17 mouse cellular contexts compared by ENCODE assay signal in the genomic region with DNA sequence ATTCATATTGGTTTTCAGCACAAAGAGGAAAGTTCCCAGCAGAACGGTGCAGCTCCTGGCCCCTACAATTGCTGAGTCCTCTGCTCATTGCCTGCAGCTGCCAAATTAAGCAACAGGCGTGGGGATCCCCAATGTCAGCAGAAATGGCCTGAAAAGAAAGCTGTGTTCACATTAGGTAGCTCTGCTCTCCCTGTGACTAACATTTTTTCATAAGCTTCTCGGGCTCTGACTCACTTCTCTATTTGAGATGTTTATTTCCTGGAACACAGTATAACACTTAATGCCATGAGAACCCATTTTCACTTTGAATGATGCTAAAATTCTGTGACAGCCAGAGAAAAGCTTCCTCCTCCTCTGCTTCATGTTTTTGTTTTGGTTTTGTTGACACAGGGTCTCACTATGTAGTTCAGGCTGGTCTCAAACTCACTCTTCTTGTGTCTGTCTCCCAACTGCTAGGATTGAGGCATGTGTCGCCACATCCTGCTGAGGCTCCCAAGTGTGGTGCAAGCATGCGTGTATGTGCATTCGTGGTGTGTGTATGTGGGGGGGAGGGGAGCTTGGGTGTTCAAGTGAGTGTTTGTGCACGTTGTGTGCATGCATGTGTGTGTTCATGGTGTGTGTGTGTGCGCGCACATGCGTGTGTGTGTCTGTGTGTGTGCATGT. TPM values are rescaled to one million over a fixed set of nuclear protein-coding genes. Genes with fewer than 3 reads are reported as not detected.
DNase-seq lines count a peak whose midpoint lies in the region; ATAC-seq and TF ChIP-seq lines count a peak whose summit lies in the region.
"Had no signal": no experiment of that assay in that cellular context is flagged by ENCODE, and none has a peak within 500 bp of the region (broad histone marks: within the 10 kb centered on the region; RNA-seq: fewer than 3 reads in every experiment).

No protein-coding gene starts in this region.

- peak overlapping the region; percentile 67 for H3K27ac ChIP-seq in liver, postnatal 0 days (ENCODE audit: low read depth)
- no peak overlapping the region for H3K27ac ChIP-seq in liver, embryonic 12.5 days
- peak overlapping the region; percentile 76 for H3K27ac ChIP-seq in bone marrow, adult 2 months (ENCODE audit: control insufficient read depth, insufficient read depth, low read depth, low read length, poor library complexity)
- no peak overlapping the region for H3K27ac ChIP-seq in forebrain, embryonic 14.5 days (ENCODE audit: low read depth, low read length)
- H3K27ac ChIP-seq: forebrain, embryonic 12.5 days; hindbrain, embryonic 15.5 days; neural tube, embryonic 12.5 days had no signal

- H3K9me3 ChIP-seq in liver, postnatal 0 days (ENCODE audit: low read length), result no peaks in the 10 kb centered on the region
- no peaks in the 10 kb centered on the region for H3K9me3 ChIP-seq in liver, embryonic 12.5 days (replicated peaks)
- no peaks in the 10 kb centered on the region for H3K9me3 ChIP-seq in forebrain, embryonic 14.5 days (replicated peaks; ENCODE audit: control insufficient read depth, low read length)
- H3K9me3 ChIP-seq: forebrain, embryonic 12.5 days; hindbrain, embryonic 15.5 days; neural tube, embryonic 12.5 days had no signal

- no peak for TF ChIP-seq POLR2A in bone marrow, adult 2 months (IDR thresholded peaks at IDR 0.05; ENCODE audit: borderline replicate concordance, control insufficient read depth, low read depth, low read length)

- no peak for ATAC-seq in liver, postnatal 0 days
- ATAC-seq in liver, embryonic 12.5 days, result no peak
- peak; percentile 71 for ATAC-seq in CD4-positive, CD25-positive, alpha-beta regulatory T cell, adult 4 months
- no peak for ATAC-seq in forebrain, embryonic 14.5 days

- H3K4me2 ChIP-seq in liver, postnatal 0 days (ENCODE audit: low read depth, low read length), result no peak overlapping the region
- H3K4me2 ChIP-seq in liver, embryonic 12.5 days, result no peak overlapping the region
- H3K4me2 ChIP-seq in forebrain, embryonic 14.5 days (ENCODE audit: low read length), result no peak overlapping the region
- H3K4me2 ChIP-seq: forebrain, embryonic 12.5 days; hindbrain, embryonic 15.5 days; neural tube, embryonic 12.5 days had no signal

- no peaks in the 10 kb centered on the region for H3K27me3 ChIP-seq in liver, postnatal 0 days (ENCODE audit: insufficient read depth, low read length)
- no peaks in the 10 kb centered on the region for H3K27me3 ChIP-seq in liver, embryonic 12.5 days (replicated peaks)
- no peaks in the 10 kb centered on the region for H3K27me3 ChIP-seq in forebrain, embryonic 14.5 days (replicated peaks; ENCODE audit: control insufficient read depth, insufficient read depth, low read length)
- H3K27me3 ChIP-seq: forebrain, embryonic 12.5 days; hindbrain, embryonic 15.5 days; neural tube, embryonic 12.5 days had no signal

- H3K4me3 ChIP-seq in liver, postnatal 0 days (ENCODE audit: low read depth, low read length), result no peak overlapping the region
- no peak overlapping the region for H3K4me3 ChIP-seq in liver, embryonic 12.5 days
- H3K4me3 ChIP-seq in bone marrow, adult 2 months (replicated peaks; ENCODE audit: control insufficient read depth, low read depth, low read length), result peak overlapping the region; percentile 4
- no peak overlapping the region for H3K4me3 ChIP-seq in forebrain, embryonic 14.5 days (ENCODE audit: low read depth, low read length)
- H3K4me3 ChIP-seq: forebrain, embryonic 12.5 days; hindbrain, embryonic 15.5 days; neural tube, embryonic 12.5 days had no signal

- H3K4me1 ChIP-seq in liver, postnatal 0 days (ENCODE audit: insufficient read depth), result peaks cover 13% of the 10 kb centered on the region
- no peaks in the 10 kb centered on the region for H3K4me1 ChIP-seq in liver, embryonic 12.5 days
- peaks cover 3% of the 10 kb centered on the region for H3K4me1 ChIP-seq in bone marrow, adult 2 months (ENCODE audit: control insufficient read depth, insufficient read depth, low read length)
- H3K4me1 ChIP-seq in forebrain, embryonic 14.5 days (ENCODE audit: control insufficient read depth, insufficient read depth, low read length), result no peaks in the 10 kb centered on the region
- H3K4me1 ChIP-seq: forebrain, embryonic 12.5 days; hindbrain, embryonic 15.5 days; neural tube, embryonic 12.5 days had no signal

- DNase-seq in liver, postnatal 0 days, result peak; percentile 37
- DNase-seq in monocyte, adult 2 months (ENCODE audit: low read depth in 1 of 2, low spot score in 2 of 2), result peak; percentile 50 to 54
- DNase-seq in left cerebral cortex, adult 8-10 months (ENCODE audit: low spot score in 2 of 2), result no peak
- DNase-seq in forebrain, embryonic 14.5 days (ENCODE audit: low spot score), result no peak
- no peak for DNase-seq in ovary, postnatal 10 days (ENCODE audit: low spot score)
- DNase-seq: kidney, postnatal 36 days; thymus, postnatal 36 days had no signal

- H3K36me3 ChIP-seq in liver, postnatal 0 days (replicated peaks; ENCODE audit: insufficient read depth, low read length), result peaks cover 9% of the 10 kb centered on the region
- H3K36me3 ChIP-seq in liver, embryonic 12.5 days, result peaks cover 16% of the 10 kb centered on the region
- H3K36me3 ChIP-seq in forebrain, embryonic 14.5 days (ENCODE audit: control insufficient read depth, insufficient read depth, low read length), result peaks cover 16% of the 10 kb centered on the region

- WGBS in liver, postnatal 0 days (ENCODE audit: insufficient replicate concordance), result 52% methylated on average over 10 of the region's 10 CpGs
- WGBS in liver, embryonic 12.5 days (ENCODE audit: insufficient replicate concordance), result 60% methylated on average over 10 of the region's 10 CpGs
- WGBS in bone marrow, adult 2 months, result 32% methylated on average over 10 of the region's 10 CpGs
- 76% methylated on average over 10 of the region's 10 CpGs for WGBS in forebrain, embryonic 14.5 days

- no peak for TF ChIP-seq CTCF in liver, postnatal 0 days (IDR thresholded peaks at IDR 0.05; ENCODE audit: low read depth)
- no peak for TF ChIP-seq CTCF in bone marrow, adult 2 months (IDR thresholded peaks at IDR 0.05; ENCODE audit: control insufficient read depth, insufficient read depth, low read length)

- H3K9ac ChIP-seq in liver, postnatal 0 days (replicated peaks), result no peak overlapping the region; the same call in 1 of the 2 replicates
- H3K9ac ChIP-seq in liver, embryonic 12.5 days, result no peak overlapping the region
- H3K9ac ChIP-seq in forebrain, embryonic 14.5 days (ENCODE audit: low read length), result no peak overlapping the region
- H3K9ac ChIP-seq: forebrain, embryonic 12.5 days; hindbrain, embryonic 15.5 days; neural tube, embryonic 12.5 days had no signal

- no peak for TF ChIP-seq EP300 in liver, postnatal 0 days (IDR thresholded peaks at IDR 0.05; ENCODE audit: low read depth)

RNA-seq across cellular contexts. Expression of a gene that starts 12.6 kb away (rescaled TPM):
- polyA plus RNA-seq in liver, postnatal 0 days (2015; fragmentation: Nextera tagmentation; extraction: Ambion mirVana), result 454 and 476 TPM in 2 replicates
- polyA plus RNA-seq in liver, embryonic 12.5 days (2016; fragmentation: Nextera tagmentation; extraction: Ambion mirVana), result 344 and 352 TPM in 2 replicates
- polyA plus RNA-seq in CD4-positive, CD25-positive, alpha-beta regulatory T cell, adult 4 months (2017; shearing (Covaris generic)), result 100 to 1,000 TPM; 152 to 183 TPM
- polyA plus RNA-seq in bone marrow, adult 2 months (2011; ENCODE audit: insufficient read depth, insufficient read length, low replicate concordance, missing spikeins), result 63.1 and 65.6 TPM in 2 replicates
- total RNA-seq in left cerebral cortex, adult 8-10 months (2022), result 100 to 1,000 TPM; 102 to 113 (median 109) TPM
- 261 and 273 TPM in 2 replicates for polyA plus RNA-seq in forebrain, embryonic 14.5 days (2014; fragmentation: Nextera tagmentation; extraction: Ambion mirVana)

RNA-seq across cellular contexts. Expression of a gene that starts 12.7 kb away (rescaled TPM):
- 198 and 212 TPM in 2 replicates for polyA plus RNA-seq in liver, postnatal 0 days (2015; fragmentation: Nextera tagmentation; extraction: Ambion mirVana)
- polyA plus RNA-seq in liver, embryonic 12.5 days (2016; fragmentation: Nextera tagmentation; extraction: Ambion mirVana), result 229 and 237 TPM in 2 replicates
- polyA plus RNA-seq in CD4-positive, CD25-positive, alpha-beta regulatory T cell, adult 4 months (2017; shearing (Covaris generic)), result 100 to 1,000 TPM in 1 of 2 experiments, 10 to 100 TPM in 1; 82.9 to 101 TPM
- polyA plus RNA-seq in bone marrow, adult 2 months (2011; ENCODE audit: insufficient read depth, insufficient read length, low replicate concordance, missing spikeins), result 41.7 and 54.8 TPM in 2 replicates
- total RNA-seq in left cerebral cortex, adult 8-10 months (2022), result 100 to 1,000 TPM; 195 to 210 (median 203) TPM
- polyA plus RNA-seq in forebrain, embryonic 14.5 days (2014; fragmentation: Nextera tagmentation; extraction: Ambion mirVana), result 388 and 475 TPM in 2 replicates

RNA-seq across cellular contexts. Expression of a gene that starts 26.1 kb away (rescaled TPM):
- 0.51 and 0.73 TPM in 2 replicates for polyA plus RNA-seq in liver, postnatal 0 days (2015; fragmentation: Nextera tagmentation; extraction: Ambion mirVana)
- 1.9 and 2.4 TPM in 2 replicates for polyA plus RNA-seq in liver, embryonic 12.5 days (2016; fragmentation: Nextera tagmentation; extraction: Ambion mirVana)
- polyA plus RNA-seq in CD4-positive, CD25-positive, alpha-beta regulatory T cell, adult 4 months (2017; shearing (Covaris generic)), result under 1 TPM; 0.38 to 0.56 TPM
- 2.5 TPM in 1 of 2 replicates, not detected in the other for polyA plus RNA-seq in bone marrow, adult 2 months (2011; ENCODE audit: insufficient read depth, insufficient read length, low replicate concordance, missing spikeins)
- total RNA-seq in left cerebral cortex, adult 8-10 months (2022), result 1 to 10 TPM; 2.3 to 4.4 (median 3.2) TPM
- 5.1 and 5.8 TPM in 2 replicates for polyA plus RNA-seq in forebrain, embryonic 14.5 days (2014; fragmentation: Nextera tagmentation; extraction: Ambion mirVana)

RNA-seq across cellular contexts. Expression of a gene that starts 26.3 kb away (rescaled TPM):
- polyA plus RNA-seq in liver, postnatal 0 days (2015; fragmentation: Nextera tagmentation; extraction: Ambion mirVana), result 8.3 and 9.2 TPM in 2 replicates
- polyA plus RNA-seq in liver, embryonic 12.5 days (2016; fragmentation: Nextera tagmentation; extraction: Ambion mirVana), result 12.5 and 13.1 TPM in 2 replicates
- polyA plus RNA-seq in CD4-positive, CD25-positive, alpha-beta regulatory T cell, adult 4 months (2017; shearing (Covaris generic)), result 10 to 100 TPM; 15.1 to 17.0 TPM
- 6.1 and 13.0 TPM in 2 replicates for polyA plus RNA-seq in bone marrow, adult 2 months (2011; ENCODE audit: insufficient read depth, insufficient read length, low replicate concordance, missing spikeins)
- 10 to 100 TPM; 19.5 to 20.4 (median 20.2) TPM for total RNA-seq in left cerebral cortex, adult 8-10 months (2022)
- polyA plus RNA-seq in forebrain, embryonic 14.5 days (2014; fragmentation: Nextera tagmentation; extraction: Ambion mirVana), result 18.3 and 22.0 TPM in 2 replicates

RNA-seq across cellular contexts. Expression of a gene that starts 29.9 kb away (rescaled TPM):
- polyA plus RNA-seq in liver, postnatal 0 days (2015; fragmentation: Nextera tagmentation; extraction: Ambion mirVana), result not detected in 2 replicates
- polyA plus RNA-seq in liver, embryonic 12.5 days (2016; fragmentation: Nextera tagmentation; extraction: Ambion mirVana), result not detected in 2 replicates
- not detected for polyA plus RNA-seq in CD4-positive, CD25-positive, alpha-beta regulatory T cell, adult 4 months (2017; shearing (Covaris generic))
- not detected in 2 replicates for polyA plus RNA-seq in bone marrow, adult 2 months (2011; ENCODE audit: insufficient read depth, insufficient read length, low replicate concordance, missing spikeins)
- total RNA-seq in left cerebral cortex, adult 8-10 months (2022), result not detected
- polyA plus RNA-seq in forebrain, embryonic 14.5 days (2014; fragmentation: Nextera tagmentation; extraction: Ambion mirVana), result 0.25 TPM in 1 of 2 replicates, not detected in the other
- total RNA-seq: heart, adult 18-20 months; megakaryocyte-erythroid progenitor cell, adult 5-6 weeks had no signal
- polyA plus RNA-seq: limb, embryonic 11.5 days; small intestine, adult 2 months had no signal

Comparison
In these comparisons a context has a peak if more than half of its experiments do, and no peak if none do; other contexts are left out.
1. H3K27ac ChIP-seq: peak in liver, postnatal 0 days (single experiment) and bone marrow, adult 2 months (single experiment); none in liver, embryonic 12.5 days (single experiment) and forebrain, embryonic 14.5 days (single experiment).
2. DNase-seq: peak in liver, postnatal 0 days (single experiment) and monocyte, adult 2 months (2 of 2); none in left cerebral cortex, adult 8-10 months (0 of 2), forebrain, embryonic 14.5 days (single experiment) and ovary, postnatal 10 days (single experiment).